Mouse (Mus musculus): ENCODE measurements at regions not wholly inside any gene's neighbourhood (a gene's known extent, or its start where the extent isn't known, plus 50 kb on each side); places are given as distances from the start of the nearest gene placed in this dataset.

- Histone ChIP-seq H3K4me3 (no peak overlapping the region), H3K4me1 (peaks cover 4% of the 10 kb centered on the region; the same call in 1 of the 2 replicates), H3K27ac (no peak overlapping the region), H3K9me3 (replicated peaks) (no peaks in the 10 kb centered on the region), H3K36me3 (no peaks in the 10 kb centered on the region), H3K27me3 (ENCODE audit: low read depth, poor library complexity, severe bottlenecking) (no peaks in the 10 kb centered on the region)
- 87% methylated on average over 3 of the region's 3 CpGs for WGBS
- DNase-seq (ENCODE audit: low spot score), result no peak
Measured at GRCm38 (mm10) chr4:70024838-70025376, 385.3 kb downstream of the Cdk5rap2 start.

DNA sequence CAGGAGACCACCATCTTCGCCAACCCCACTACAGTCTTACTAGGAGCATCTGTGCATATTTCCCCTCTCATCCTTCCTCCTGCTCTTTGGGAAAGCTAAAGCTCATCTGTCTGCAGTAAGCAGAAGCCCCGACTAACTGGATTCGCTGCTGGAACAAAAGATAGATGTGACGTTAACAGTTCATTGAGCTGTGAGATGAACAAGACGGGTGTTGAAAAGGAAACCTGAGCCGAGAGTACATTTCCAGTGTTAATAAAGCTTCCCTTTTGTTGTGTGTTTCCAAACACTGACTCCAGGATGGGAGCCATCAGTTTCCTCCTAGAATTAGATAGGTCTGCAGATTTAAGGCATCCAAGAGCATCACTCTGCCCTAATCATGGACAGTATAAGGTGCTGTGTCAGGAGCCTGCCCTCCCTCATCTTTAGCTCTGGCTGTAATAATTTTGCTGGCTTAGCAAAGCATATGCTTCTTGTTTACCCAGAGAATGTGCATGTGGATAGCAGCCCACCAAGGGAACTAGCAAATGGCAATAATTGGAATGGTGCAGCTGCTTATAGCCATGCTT is 389.3 kb downstream of the Cdk5rap2 start:
- H3K4me1 ChIP-seq, result peaks cover 4% of the 10 kb centered on the region; the same call in 1 of the 2 replicates
- no peaks in the 10 kb centered on the region for H3K27me3 ChIP-seq (ENCODE audit: low read depth, poor library complexity, severe bottlenecking)
- H3K4me3 ChIP-seq, result no peak overlapping the region
- no peak overlapping the region for H3K27ac ChIP-seq
- DNase-seq (ENCODE audit: low spot score), result no peak
- 83% methylated on average over 6 of the region's 6 CpGs for WGBS
- no peaks in the 10 kb centered on the region for H3K36me3 ChIP-seq
- no peaks in the 10 kb centered on the region for H3K9me3 ChIP-seq (replicated peaks)

DNA sequence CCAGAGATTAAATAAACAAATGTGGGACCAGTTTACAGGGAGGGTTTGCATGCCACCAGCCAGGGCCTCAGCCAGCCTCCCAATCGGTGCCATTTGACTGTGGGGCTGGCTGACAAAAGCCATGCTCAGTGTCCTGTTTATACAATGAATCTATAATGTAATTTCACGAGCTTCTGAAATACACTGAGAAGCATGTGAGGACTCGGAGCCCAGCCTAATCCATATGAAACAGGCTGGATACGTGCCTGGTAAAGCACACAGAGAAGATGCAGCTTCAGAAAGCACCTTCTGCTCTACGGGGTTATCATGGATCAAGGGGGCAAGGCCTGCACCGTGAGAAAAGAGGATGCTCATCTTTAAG is 398.0 kb downstream of the Cdk5rap2 start:
- Histone ChIP-seq H3K4me3 (no peak overlapping the region), H3K27me3 (ENCODE audit: low read depth, poor library complexity, severe bottlenecking) (no peaks in the 10 kb centered on the region), H3K4me1 (no peaks in the 10 kb centered on the region), H3K27ac (no peak overlapping the region), H3K9me3 (replicated peaks) (no peaks in the 10 kb centered on the region), H3K36me3 (no peaks in the 10 kb centered on the region)
- 74% methylated on average over 6 of the region's 6 CpGs for WGBS
- DNase-seq (ENCODE audit: low spot score), result no peak

- no peak overlapping the region for H3K27ac ChIP-seq
- DNase-seq (ENCODE audit: low spot score), result no peak
Measured at GRCm38 (mm10) chr4:70011491-70012219, 398.6 kb downstream of the Cdk5rap2 start.

DNA sequence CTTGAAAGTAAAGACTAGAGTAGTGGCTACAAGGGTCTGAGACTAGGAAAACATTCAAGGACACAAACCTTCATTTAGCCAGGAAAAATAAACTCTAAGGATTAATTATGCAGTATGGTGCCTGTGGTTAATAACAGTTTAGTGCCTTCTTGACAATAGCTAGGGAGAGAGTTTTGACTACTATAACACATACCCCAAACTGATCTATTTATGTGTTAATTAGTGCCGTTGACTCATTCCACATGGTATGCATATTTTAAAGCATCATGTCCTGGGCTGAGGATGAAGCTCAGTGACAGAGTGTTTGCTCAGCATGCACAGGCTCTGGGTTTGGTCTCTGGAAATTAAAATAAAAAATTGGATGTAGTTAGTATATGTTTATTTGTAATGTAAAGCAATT is 399.8 kb downstream of the Cdk5rap2 start:
- Histone ChIP-seq H3K9me3 (replicated peaks) (no peaks in the 10 kb centered on the region), H3K4me3 (no peak overlapping the region)
- WGBS, result 93% methylated on average over 1 of the region's 1 CpGs

More at GRCm38 (mm10) chr4:70011491-70012219, 398.6 kb downstream of the Cdk5rap2 start:
- no peak overlapping the region for H3K4me3 ChIP-seq
- no peaks in the 10 kb centered on the region for H3K36me3 ChIP-seq
- no peaks in the 10 kb centered on the region for H3K9me3 ChIP-seq (replicated peaks)
- H3K4me1 ChIP-seq, result no peaks in the 10 kb centered on the region
- no peaks in the 10 kb centered on the region for H3K27me3 ChIP-seq (ENCODE audit: low read depth, poor library complexity, severe bottlenecking)
- WGBS, result 82% methylated on average over 4 of the region's 4 CpGs

DNA sequence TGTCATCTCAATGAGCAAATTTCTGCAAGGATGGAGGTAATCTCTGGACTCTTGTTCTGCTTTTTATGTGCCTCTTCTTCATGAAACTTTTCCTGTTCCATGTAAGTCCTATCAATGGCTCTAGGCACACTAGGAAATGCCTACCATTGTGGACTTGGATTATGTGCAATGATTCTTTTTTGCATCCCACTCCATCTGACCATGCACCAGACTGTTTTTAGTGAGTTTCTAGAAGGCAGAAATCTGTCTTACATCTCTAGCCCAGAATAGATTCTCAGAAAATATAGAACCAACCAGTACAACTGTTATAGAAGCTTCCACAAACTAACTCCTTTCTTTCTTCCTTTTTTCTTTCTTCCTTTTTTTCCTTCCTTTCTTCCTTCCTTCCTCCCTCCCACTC is 405.3 kb downstream of the Cdk5rap2 start:
- Histone ChIP-seq H3K4me1 (no peaks in the 10 kb centered on the region), H3K27me3 (ENCODE audit: low read depth, poor library complexity, severe bottlenecking) (no peaks in the 10 kb centered on the region), H3K4me3 (no peak overlapping the region), H3K36me3 (no peaks in the 10 kb centered on the region), H3K9me3 (replicated peaks) (no peaks in the 10 kb centered on the region), H3K27ac (no peak overlapping the region)
- DNase-seq (ENCODE audit: low spot score), result no peak

More for the DNA sequence above, 399.8 kb downstream of the Cdk5rap2 start:
- no peaks in the 10 kb centered on the region for H3K27me3 ChIP-seq (ENCODE audit: low read depth, poor library complexity, severe bottlenecking)
- no peaks in the 10 kb centered on the region for H3K4me1 ChIP-seq
- no peak overlapping the region for H3K27ac ChIP-seq
- no peak for DNase-seq (ENCODE audit: low spot score)
- no peaks in the 10 kb centered on the region for H3K36me3 ChIP-seq

DNA sequence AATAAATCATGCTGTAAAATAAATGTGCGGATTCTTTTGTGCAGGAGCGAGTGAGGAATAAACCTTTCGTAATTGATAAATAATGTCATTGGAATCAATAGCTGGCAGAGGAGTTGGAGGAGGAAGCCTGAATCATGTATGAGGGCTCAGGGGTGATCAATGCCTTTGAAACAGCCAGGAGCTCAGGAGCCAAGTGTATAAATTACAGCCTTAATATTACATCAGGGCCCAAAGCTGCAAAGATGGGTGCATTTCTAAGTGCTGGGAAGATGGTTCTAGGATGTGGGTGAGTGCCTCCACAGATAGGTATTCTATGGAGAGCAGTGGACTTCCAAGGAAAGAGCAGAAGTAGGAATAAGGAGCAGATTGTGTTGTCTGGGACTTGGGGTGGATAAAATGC is 417.0 kb downstream of the Cdk5rap2 start:
- Histone ChIP-seq H3K4me1 (no peaks in the 10 kb centered on the region), H3K9me3 (replicated peaks) (no peaks in the 10 kb centered on the region), H3K36me3 (no peaks in the 10 kb centered on the region), H3K27ac (no peak overlapping the region), H3K27me3 (ENCODE audit: low read depth, poor library complexity, severe bottlenecking) (no peaks in the 10 kb centered on the region), H3K4me3 (no peak overlapping the region)
- no peak for DNase-seq (ENCODE audit: low spot score)
- WGBS, result 94% methylated on average over 3 of the region's 3 CpGs

DNA sequence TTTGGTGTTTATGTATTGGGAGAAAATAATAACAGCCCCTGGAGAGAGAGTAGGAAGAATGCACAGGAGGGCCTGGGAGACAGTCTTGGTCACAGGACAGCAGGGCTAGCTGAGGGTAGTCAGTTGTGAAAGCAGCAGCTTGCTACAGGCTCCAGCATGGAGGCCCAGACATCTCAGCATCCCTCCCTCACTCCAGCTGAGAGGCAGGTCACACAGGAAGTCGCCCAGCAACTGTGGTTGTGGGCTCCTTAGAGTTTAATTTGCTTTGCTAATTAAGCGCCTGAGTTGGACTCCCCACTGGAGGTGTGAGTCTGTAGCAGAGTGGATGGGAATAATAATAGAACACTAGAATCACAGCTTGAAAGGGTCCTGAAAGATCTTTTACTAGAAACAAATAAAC is 436.0 kb downstream of the Cdk5rap2 start:
- Histone ChIP-seq H3K27ac (no peak overlapping the region), H3K27me3 (ENCODE audit: low read depth, poor library complexity, severe bottlenecking) (no peaks in the 10 kb centered on the region), H3K4me1 (peaks cover 10% of the 10 kb centered on the region), H3K9me3 (replicated peaks) (no peaks in the 10 kb centered on the region), H3K4me3 (no peak overlapping the region), H3K36me3 (no peaks in the 10 kb centered on the region)
- no peak for DNase-seq (ENCODE audit: low spot score)
- WGBS, result 23% methylated on average over 2 of the region's 2 CpGs

- no peaks in the 10 kb centered on the region for H3K27me3 ChIP-seq (ENCODE audit: low read depth, poor library complexity, severe bottlenecking)
- H3K4me1 ChIP-seq, result peaks cover 10% of the 10 kb centered on the region
- no peak for DNase-seq (ENCODE audit: low spot score)
- no peak overlapping the region for H3K27ac ChIP-seq
- WGBS, result 54% methylated on average over 6 of the region's 6 CpGs
- no peaks in the 10 kb centered on the region for H3K36me3 ChIP-seq
- no peaks in the 10 kb centered on the region for H3K9me3 ChIP-seq (replicated peaks)
- H3K4me3 ChIP-seq, result no peak overlapping the region
Measured at GRCm38 (mm10) chr4:69973566-69973965, 436.7 kb downstream of the Cdk5rap2 start.

DNA sequence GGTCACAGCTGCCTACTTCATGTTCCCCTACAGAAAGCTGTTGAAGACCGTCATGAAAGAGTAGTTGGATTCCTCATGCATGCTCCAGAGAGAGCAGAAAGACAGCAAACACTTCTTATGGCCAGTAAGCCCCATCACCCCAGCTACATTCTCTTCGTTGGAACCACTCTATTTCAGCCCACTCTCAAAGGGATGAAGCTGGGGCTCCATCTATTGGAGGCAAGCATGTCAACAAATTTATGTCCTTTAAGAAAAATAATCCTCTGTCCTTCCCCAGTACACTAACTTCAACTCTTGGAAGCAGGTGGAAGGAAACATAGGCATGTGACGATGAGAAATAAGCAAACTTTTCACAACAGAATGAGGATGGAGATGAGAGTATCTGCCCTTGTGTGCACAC is 438.5 kb downstream of the Cdk5rap2 start:
- H3K27me3 ChIP-seq (ENCODE audit: low read depth, poor library complexity, severe bottlenecking), result no peaks in the 10 kb centered on the region
- no peak for DNase-seq (ENCODE audit: low spot score)
- WGBS, result 84% methylated on average over 3 of the region's 3 CpGs

DNA sequence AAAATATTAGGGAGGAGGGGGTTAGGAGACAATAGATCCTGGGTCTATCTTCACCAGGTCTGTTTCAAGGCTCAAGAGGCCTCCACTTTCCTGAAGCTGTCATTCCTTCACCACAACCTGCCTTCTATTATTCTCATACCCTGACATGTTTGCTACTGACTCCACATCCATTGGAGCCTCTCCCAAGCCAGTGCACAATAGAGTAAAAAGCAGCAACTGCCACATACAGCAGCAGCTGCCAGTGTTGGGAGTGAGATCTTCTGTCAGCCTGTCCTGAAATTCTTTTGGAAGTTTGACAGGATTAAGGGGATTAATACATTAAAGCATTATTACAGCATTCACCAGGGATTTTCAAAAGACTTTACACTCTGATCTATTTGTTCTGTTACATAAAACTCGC is 441.8 kb downstream of the Cdk5rap2 start:
- H3K9me3 ChIP-seq (replicated peaks), result no peaks in the 10 kb centered on the region
- H3K36me3 ChIP-seq, result no peaks in the 10 kb centered on the region
- no peaks in the 10 kb centered on the region for H3K27me3 ChIP-seq (ENCODE audit: low read depth, poor library complexity, severe bottlenecking)
- no peak overlapping the region for H3K27ac ChIP-seq
- H3K4me3 ChIP-seq, result no peak overlapping the region
- no peak for DNase-seq (ENCODE audit: low spot score)
- H3K4me1 ChIP-seq, result 0 out of 2 replicates have a peak, but pooled peaks cover 1% of the 10 kb centered on the region
- WGBS, result 93% methylated on average over 1 of the region's 1 CpGs

More for the DNA sequence above, 438.5 kb downstream of the Cdk5rap2 start:
- H3K4me1 ChIP-seq, result peaks cover 10% of the 10 kb centered on the region
- H3K36me3 ChIP-seq, result no peaks in the 10 kb centered on the region
- H3K9me3 ChIP-seq (replicated peaks), result no peaks in the 10 kb centered on the region
- H3K27ac ChIP-seq, result no peak overlapping the region
- H3K4me3 ChIP-seq, result no peak overlapping the region
